Mouse (Mus musculus) MEL (cell line): ENCODE results near the gene Serpinb6b. TPM values are rescaled to one million over a fixed set of nuclear protein-coding genes. Genes with fewer than 3 reads are reported as not detected.

Source experiments
- DNase-seq: peaks from one replicate; pipeline ENCODE4 v3.0.0; 2011; ENCODE audit warnings: low read depth, low spot score
- H3K27ac ChIP-seq: 2 replicates; pipeline ENCODE4 v1.5.1; 2012; ENCODE audit warnings: low read depth, mild to moderate bottlenecking, control low read depth, low read length, moderate library complexity; ENCODE audit not compliant: control insufficient read depth
- H3K27me3 ChIP-seq, 2 experiments: fragments of 150-350 bp in 1 of 2; sonication (generic) in 1 of 2; 2 replicates each; pipeline ENCODE4 v1.6.1; 2012; ENCODE audit warnings: low read length in 2 of 2, mild to moderate bottlenecking in 2 of 2, improper control_type of control experiment in 1 of 2, moderate library complexity in 1 of 2; ENCODE audit not compliant: insufficient read depth in 2 of 2, control insufficient read depth in 1 of 2
- H3K36me3 ChIP-seq, 2 experiments: 2 replicates each; pipeline ENCODE4 v1.6.1; 2012 to 2014; ENCODE audit warnings: low read length in 2 of 2, improper control_type of control experiment in 1 of 2, inconsistent platforms in 1 of 2, mild to moderate bottlenecking in 1 of 2; ENCODE audit not compliant: insufficient read depth in 2 of 2, control insufficient read depth in 1 of 2
- H3K4me1 ChIP-seq, 2 experiments: fragments of 150-350 bp in 1 of 2; sonication (generic) in 1 of 2; 2 replicates each; pipeline ENCODE4 v1.6.1; 2012; ENCODE audit warnings: low read length in 2 of 2, improper control_type of control experiment in 1 of 2, mild to moderate bottlenecking in 1 of 2; ENCODE audit not compliant: insufficient read depth in 2 of 2, control insufficient read depth in 1 of 2
- H3K4me3 ChIP-seq, 2 experiments: fragments of 150-350 bp in 1 of 2; sonication (generic) in 1 of 2; 2 replicates each; pipeline ENCODE4 v1.5.1; 2012; ENCODE audit warnings: low read depth in 2 of 2, low read length in 2 of 2, mild to moderate bottlenecking in 2 of 2, moderate library complexity in 2 of 2, control low read depth in 1 of 2, improper control_type of control experiment in 1 of 2; ENCODE audit not compliant: control insufficient read depth in 1 of 2, insufficient read depth in 1 of 2
- H3K79me2 ChIP-seq: 2 replicates; pipeline ENCODE4 v1.6.1; 2012; ENCODE audit warnings: mild to moderate bottlenecking, low read length, moderate library complexity; ENCODE audit not compliant: control insufficient read depth, poor library complexity, insufficient read depth
- H3K9ac ChIP-seq: 2 replicates; pipeline ENCODE4 v1.6.1; 2012; ENCODE audit warnings: low read depth, mild to moderate bottlenecking, control low read depth, low read length, moderate library complexity; ENCODE audit not compliant: control insufficient read depth, poor library complexity, severe bottlenecking
- H3K9me3 ChIP-seq: fragments of 150-350 bp; sonication (generic); replicated peaks from 2 replicates; pipeline ENCODE4 v1.6.1; 2012; ENCODE audit warnings: mild to moderate bottlenecking, low read length, improper control_type of control experiment, moderate library complexity; ENCODE audit not compliant: insufficient read depth
- CTCF ChIP-seq, 3 experiments: IDR thresholded peaks in 2 of 3; conservative IDR thresholded peaks in 1 of 3; 2 replicates each; pipeline ENCODE4 v1.5.1; 2011 to 2012; ENCODE audit warnings: low read length in 3 of 3, low read depth in 2 of 3, mild to moderate bottlenecking in 2 of 3, improper control_type of control experiment in 1 of 3, inconsistent platforms in 1 of 3, mixed read lengths in 1 of 3, moderate library complexity in 1 of 3; ENCODE audit not compliant: control insufficient read depth in 1 of 3, insufficient read depth in 1 of 3, poor library complexity in 1 of 3, severe bottlenecking in 1 of 3
- E2F4 ChIP-seq: IDR thresholded peaks from 2 replicates; pipeline ENCODE4 v1.6.1; 2011; ENCODE audit warnings: low read depth, low read length, improper control_type of control experiment, borderline replicate concordance
- ELF1 ChIP-seq: IDR thresholded peaks from 2 replicates; pipeline ENCODE4 v1.6.1; 2014; ENCODE audit warnings: low read depth, mild to moderate bottlenecking, inconsistent platforms, low read length, improper control_type of control experiment, moderate library complexity
- EP300 ChIP-seq, 2 experiments: IDR thresholded peaks; 2 replicates each; pipeline ENCODE4 v1.6.1; 2011; ENCODE audit warnings: improper control_type of control experiment in 2 of 2, low read length in 2 of 2, low read depth in 1 of 2, mild to moderate bottlenecking in 1 of 2
- GABPA ChIP-seq: IDR thresholded peaks from 2 replicates; pipeline ENCODE4 v1.6.1; 2012; ENCODE audit warnings: low read depth, mild to moderate bottlenecking, inconsistent platforms, low read length, improper control_type of control experiment, moderate library complexity
- GATA1 ChIP-seq: IDR thresholded peaks from 2 replicates; pipeline ENCODE4 v1.6.1; 2011; ENCODE audit warnings: low read depth, low read length, improper control_type of control experiment
- HCFC1 ChIP-seq: IDR thresholded peaks from 2 replicates; pipeline ENCODE4 v1.6.1; 2012; ENCODE audit warnings: low read depth, mild to moderate bottlenecking, inconsistent platforms, low read length, improper control_type of control experiment, moderate library complexity
- JUND ChIP-seq: IDR thresholded peaks from 2 replicates; pipeline ENCODE4 v1.6.1; 2011; ENCODE audit warnings: low read depth, mild to moderate bottlenecking, improper control_type of control experiment, low read length
- MAZ ChIP-seq: IDR thresholded peaks from 2 replicates; pipeline ENCODE4 v1.6.1; 2012; ENCODE audit warnings: low read depth, mild to moderate bottlenecking, inconsistent platforms, low read length, improper control_type of control experiment
- MXI1 ChIP-seq: IDR thresholded peaks from 2 replicates; pipeline ENCODE4 v1.6.1; 2011; ENCODE audit warnings: mild to moderate bottlenecking, low read depth, low read length, improper control_type of control experiment
- MYC ChIP-seq: IDR thresholded peaks from 2 replicates; pipeline ENCODE4 v1.6.1; 2011; ENCODE audit warnings: low read depth, mild to moderate bottlenecking, low read length, improper control_type of control experiment, moderate library complexity
- NELFE ChIP-seq: IDR thresholded peaks from 2 replicates; pipeline ENCODE4 v1.6.1; 2011; ENCODE audit warnings: low read depth, low read length, improper control_type of control experiment
- NRF1 ChIP-seq: IDR thresholded peaks from 2 replicates; pipeline ENCODE4 v1.6.1; 2014; ENCODE audit warnings: low read depth, mild to moderate bottlenecking, inconsistent platforms, low read length, improper control_type of control experiment, moderate library complexity; ENCODE audit not compliant: poor library complexity, insufficient read depth, severe bottlenecking
- POLR2A ChIP-seq, 2 experiments: IDR thresholded peaks; 2 replicates each; pipeline ENCODE4 v1.6.1; 2011 to 2012; ENCODE audit warnings: low read length in 2 of 2, mild to moderate bottlenecking in 2 of 2, control low read depth in 1 of 2, improper control_type of control experiment in 1 of 2, low read depth in 1 of 2, moderate library complexity in 1 of 2; ENCODE audit not compliant: control insufficient read depth in 1 of 2, insufficient read depth in 1 of 2, poor library complexity in 1 of 2
- POLR2AphosphoS2 ChIP-seq: IDR thresholded peaks from 2 replicates; pipeline ENCODE4 v1.6.1; 2011; ENCODE audit warnings: low read length, improper control_type of control experiment
- RCOR1 ChIP-seq: IDR thresholded peaks from 2 replicates; pipeline ENCODE4 v1.6.1; 2012; ENCODE audit warnings: low read depth, mild to moderate bottlenecking, inconsistent platforms, low read length, improper control_type of control experiment
- SMC3 ChIP-seq: IDR thresholded peaks from 2 replicates; pipeline ENCODE4 v1.6.1; 2011; ENCODE audit warnings: low read depth, low read length, improper control_type of control experiment
- TAL1 ChIP-seq: IDR thresholded peaks from 2 replicates; pipeline ENCODE4 v1.6.1; 2012; ENCODE audit warnings: mild to moderate bottlenecking, inconsistent platforms, low read length, moderate library complexity, mixed read lengths
- UBTF ChIP-seq: IDR thresholded peaks from 2 replicates; pipeline ENCODE4 v1.6.1; 2012; ENCODE audit warnings: low read depth, mild to moderate bottlenecking, inconsistent platforms, low read length, improper control_type of control experiment, moderate library complexity, borderline replicate concordance; ENCODE audit not compliant: insufficient read depth
- ZNF384 ChIP-seq: IDR thresholded peaks from 2 replicates; pipeline ENCODE4 v1.6.1; 2012; ENCODE audit warnings: low read depth, mild to moderate bottlenecking, inconsistent platforms, low read length, improper control_type of control experiment
- polyA plus RNA-seq, 2 experiments: library from polyadenylated mRNA; stranded (reverse) in 1 of 2; unstranded in 1 of 2; fragments of >175 nt in 1 of 2; fragments of >200 nt in 1 of 2; gene quantifications; 2 replicates each; pipeline versions ENCODE4 v1.2.1 to v1.2.4; 2012; ENCODE audit warnings: low replicate concordance in 2 of 2, low read depth in 1 of 2; ENCODE audit not compliant: insufficient read length in 2 of 2, insufficient read depth in 1 of 2, missing spikeins in 1 of 2
- total RNA-seq: library from RNA; depleted of rRNA; stranded (reverse); fragments of 300-350 nt; gene quantifications from 2 replicates; pipeline ENCODE4 v1.2.3, GENCODE M21; 2012; rRNA removed

The Serpinb6b gene
- total RNA-seq (0.20 and 0.27 TPM in 2 replicates), polyA plus RNA-seq (1 to 10 TPM in 1 of 2 experiments, not detected in 1; 1.2 TPM)

- Histone ChIP-seq H3K36me3 (peaks cover 0 to 16% of the 10 kb centered on the region in 2 experiments; a peak in 2 of 4 replicates), H3K9me3 (no peaks in the 10 kb centered on the region), H3K27me3 (no peaks in the 10 kb centered on the region; a peak in 2 of 4 replicates)
- TF ChIP-seq MXI1 (no peak), SMC3 (peak; percentile 16; the same call in 1 of the 2 replicates), JUND (no peak), E2F4 (no peak), CTCF (IDR thresholded peaks at IDR 0.05 in 2 of 3, conservative IDR thresholded peaks at IDR 0.05 in 1 of 3; ENCODE audit: control insufficient read depth in 1 of 3, insufficient read depth in 1 of 3, low read depth in 2 of 3, low read length in 3 of 3, poor library complexity in 1 of 3, severe bottlenecking in 1 of 3) (peak in 2 of 3 experiments; percentile 40 to 60; a peak in 5 of 6 replicates), NRF1 (no peak), MYC (no peak), GATA1 (no peak), RCOR1 (no peak), UBTF (no peak), TAL1 (no peak)
- TF ChIP-seq, all 39 proteins: peak for 2
- H3K4me1 ChIP-seq: peaks cover 10 to 16% of the 10 kb centered on the region in 2 experiments
- no peaks in the 10 kb centered on the region for H3K79me2 ChIP-seq
- no peak within 1 kb of the TSS for H3K9ac ChIP-seq
- DNase-seq: peak; percentile 31
- H3K27ac ChIP-seq: no peak within 1 kb of the TSS
- H3K4me3 ChIP-seq: no peak within 1 kb of the TSS
Measured at GRCm38 (mm10) chr13:32964989-32965811, at the start of gene Serpinb6b. TSS of gene Serpinb6b (plus strand) at chr13:32965209.

DNA sequence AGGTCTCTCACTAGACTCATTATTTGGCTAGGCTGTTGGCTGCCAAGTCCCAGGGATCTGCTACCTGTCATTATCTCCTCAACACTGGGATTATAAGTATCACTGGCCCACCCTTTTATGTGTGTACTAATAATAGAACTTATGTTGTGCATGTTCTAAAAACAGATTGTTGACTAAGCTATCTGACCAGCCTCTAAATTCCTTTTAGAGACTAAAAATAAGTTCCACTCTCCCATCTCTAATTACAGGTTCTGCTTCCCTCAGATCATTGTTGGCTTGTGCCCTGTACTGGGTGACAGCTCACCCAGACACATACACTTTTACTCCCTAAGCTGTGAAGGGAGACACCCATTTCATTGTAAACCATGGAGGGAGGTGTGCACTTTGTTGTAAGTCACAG lies 42.4 kb upstream of the Serpinb6b start:
- Histone ChIP-seq H3K9me3 (no peaks in the 10 kb centered on the region), H3K27me3 (peaks cover 6% of the 10 kb centered on the region in 2 experiments; a peak in 3 of 4 replicates), H3K36me3 (no peaks in the 10 kb centered on the region), H3K79me2 (no peaks in the 10 kb centered on the region), H3K4me3 (no peak overlapping the region), H3K27ac (no peak overlapping the region), H3K4me1 (no peaks in the 10 kb centered on the region), H3K9ac (no peak overlapping the region)
- DNase-seq: no peak
- TF ChIP-seq EP300 (IDR thresholded peaks at IDR 0.05; ENCODE audit: low read depth in 1 of 2, low read length in 2 of 2) (no peak), MAZ (no peak), TAL1 (no peak), ELF1 (no peak), GABPA (no peak), ZNF384 (no peak), UBTF (no peak), POLR2AphosphoS2 (no peak), SMC3 (no peak), RCOR1 (no peak), NELFE (no peak), POLR2A (IDR thresholded peaks at IDR 0.05; ENCODE audit: control insufficient read depth in 1 of 2, insufficient read depth in 1 of 2, low read depth in 1 of 2, low read length in 2 of 2, poor library complexity in 1 of 2) (no peak), HCFC1 (no peak)
